Mouse (Mus musculus): ENCODE results near the gene Fam122b. TPM values are rescaled to one million over a fixed set of nuclear protein-coding genes. Genes with fewer than 3 reads are reported as not detected.

Gene Fam122b
- polyA plus RNA-seq, 1 experiment from 2014 or later = 5.3 TPM

- DNase-seq (ENCODE audit: low spot score) (no peak), ATAC-seq (replicated peaks; ENCODE audit: low FRiP score, low read depth) (no peak)
- no peaks in the 10 kb centered on the region for H3K4me1 ChIP-seq (replicated peaks; ENCODE audit: insufficient read depth, low read length)
- H3K27ac ChIP-seq = no peak overlapping the region
- 73% methylated on average over 9 of the region's 9 CpGs for WGBS
- no peaks in the 10 kb centered on the region for H3K36me3 ChIP-seq (ENCODE audit: insufficient read depth, low read length)
- H3K9me3 ChIP-seq (replicated peaks; ENCODE audit: low read length) = no peaks in the 10 kb centered on the region
- H3K4me2 ChIP-seq (ENCODE audit: low read length) = no peak overlapping the region
- H3K4me3 ChIP-seq (replicated peaks; ENCODE audit: low read depth, low read length) = no peak overlapping the region
- H3K9ac ChIP-seq (ENCODE audit: low read depth, low read length) = no peak overlapping the region
- no peak for TF ChIP-seq CTCF (IDR thresholded peaks at IDR 0.05; ENCODE audit: low read depth)
- H3K27me3 ChIP-seq (ENCODE audit: insufficient read depth, low read length) = no peaks in the 10 kb centered on the region
Observed at GRCm38 (mm10) chrX:53266186-53266585, 3.4 kb downstream of the Fam122b start.

- H3K36me3 ChIP-seq (ENCODE audit: insufficient read depth, low read length) = no peaks in the 10 kb centered on the region
- H3K4me1 ChIP-seq (replicated peaks; ENCODE audit: insufficient read depth, low read length) = no peaks in the 10 kb centered on the region
- H3K9ac ChIP-seq (ENCODE audit: low read depth, low read length) = no peak overlapping the region
- no peaks in the 10 kb centered on the region for H3K27me3 ChIP-seq (ENCODE audit: insufficient read depth, low read length)
- H3K4me3 ChIP-seq (replicated peaks; ENCODE audit: low read depth, low read length) = no peak overlapping the region
- DNase-seq (ENCODE audit: low spot score) (peak; percentile 43), ATAC-seq (replicated peaks; ENCODE audit: low FRiP score, low read depth) (no peak)
- H3K27ac ChIP-seq = no peak overlapping the region
- TF ChIP-seq CTCF (IDR thresholded peaks at IDR 0.05; ENCODE audit: low read depth) = peak; percentile 67
- H3K4me2 ChIP-seq (ENCODE audit: low read length) = no peak overlapping the region
- no peaks in the 10 kb centered on the region for H3K9me3 ChIP-seq (replicated peaks; ENCODE audit: low read length)
Observed at GRCm38 (mm10) chrX:53255195-53255594, 14.4 kb downstream of the Fam122b start.

GRCm38 (mm10) chrX:53240011-53240410 lies 29.6 kb downstream of the Fam122b start, which contains the start of gene Plac1:
TSS of gene Plac1 (minus strand) at chrX:53240111.
- TF ChIP-seq CTCF (IDR thresholded peaks at IDR 0.05; ENCODE audit: low read depth) = no peak
- H3K4me1 ChIP-seq (replicated peaks; ENCODE audit: insufficient read depth, low read length) = no peaks in the 10 kb centered on the region
- no peak within 1 kb of the TSS for H3K4me3 ChIP-seq (replicated peaks; ENCODE audit: low read depth, low read length)
- H3K27me3 ChIP-seq (ENCODE audit: insufficient read depth, low read length) = no peaks in the 10 kb centered on the region
- no peak within 1 kb of the TSS for H3K9ac ChIP-seq (ENCODE audit: low read depth, low read length)
- H3K4me2 ChIP-seq (ENCODE audit: low read length) = no peak within 1 kb of the TSS
- DNase-seq (ENCODE audit: low spot score) (no peak), ATAC-seq (replicated peaks; ENCODE audit: low FRiP score, low read depth) (no peak)
- no peak within 1 kb of the TSS for H3K27ac ChIP-seq
- no peaks in the 10 kb centered on the region for H3K9me3 ChIP-seq (replicated peaks; ENCODE audit: low read length)
- no peaks in the 10 kb centered on the region for H3K36me3 ChIP-seq (ENCODE audit: insufficient read depth, low read length)
- WGBS = 69% methylated on average over 4 of the region's 4 CpGs

- H3K36me3 ChIP-seq (ENCODE audit: insufficient read depth, low read length) = no peaks in the 10 kb centered on the region
- H3K9ac ChIP-seq (ENCODE audit: low read depth, low read length) = no peak overlapping the region
- no peaks in the 10 kb centered on the region for H3K9me3 ChIP-seq (replicated peaks; ENCODE audit: low read length)
- peak; percentile 53 for TF ChIP-seq CTCF (IDR thresholded peaks at IDR 0.05; ENCODE audit: low read depth)
- no peak overlapping the region for H3K4me2 ChIP-seq (ENCODE audit: low read length)
- ATAC-seq (replicated peaks; ENCODE audit: low FRiP score, low read depth) (no peak), DNase-seq (ENCODE audit: low spot score) (no peak)
- H3K27ac ChIP-seq = no peak overlapping the region
- no peaks in the 10 kb centered on the region for H3K4me1 ChIP-seq (replicated peaks; ENCODE audit: insufficient read depth, low read length)
- WGBS = 16% methylated on average over 2 of the region's 2 CpGs
- no peaks in the 10 kb centered on the region for H3K27me3 ChIP-seq (ENCODE audit: insufficient read depth, low read length)
- no peak overlapping the region for H3K4me3 ChIP-seq (replicated peaks; ENCODE audit: low read depth, low read length)
Observed at GRCm38 (mm10) chrX:53237971-53238370, 31.6 kb downstream of the Fam122b start.

GRCm38 (mm10) chrX:53236404-53236803 lies 33.2 kb downstream of the Fam122b start:
- DNase-seq (ENCODE audit: low spot score) (no peak), ATAC-seq (replicated peaks; ENCODE audit: low FRiP score, low read depth) (no peak)
- no peak overlapping the region for H3K27ac ChIP-seq
- WGBS = 59% methylated on average over 7 of the region's 7 CpGs
- no peak overlapping the region for H3K9ac ChIP-seq (ENCODE audit: low read depth, low read length)
- H3K4me2 ChIP-seq (ENCODE audit: low read length) = no peak overlapping the region
- no peaks in the 10 kb centered on the region for H3K4me1 ChIP-seq (replicated peaks; ENCODE audit: insufficient read depth, low read length)
- no peak for TF ChIP-seq CTCF (IDR thresholded peaks at IDR 0.05; ENCODE audit: low read depth)
- H3K27me3 ChIP-seq (ENCODE audit: insufficient read depth, low read length) = no peaks in the 10 kb centered on the region
- no peak overlapping the region for H3K4me3 ChIP-seq (replicated peaks; ENCODE audit: low read depth, low read length)
- H3K9me3 ChIP-seq (replicated peaks; ENCODE audit: low read length) = no peaks in the 10 kb centered on the region
- no peaks in the 10 kb centered on the region for H3K36me3 ChIP-seq (ENCODE audit: insufficient read depth, low read length)

- DNase-seq (ENCODE audit: low spot score) = peak; percentile 62
- H3K4me3 ChIP-seq (replicated peaks; ENCODE audit: low read depth, low read length) = no peak overlapping the region
- H3K27me3 ChIP-seq (ENCODE audit: insufficient read depth, low read length) = no peaks in the 10 kb centered on the region
- no peaks in the 10 kb centered on the region for H3K4me1 ChIP-seq (replicated peaks; ENCODE audit: insufficient read depth, low read length)
- no peak overlapping the region for H3K4me2 ChIP-seq (ENCODE audit: low read length)
- H3K9ac ChIP-seq (ENCODE audit: low read depth, low read length) = no peak overlapping the region
- no peaks in the 10 kb centered on the region for H3K9me3 ChIP-seq (replicated peaks; ENCODE audit: low read length)
- ATAC-seq (replicated peaks; ENCODE audit: low FRiP score, low read depth) = no peak
- H3K27ac ChIP-seq = no peak overlapping the region
- 34% methylated on average over 4 of the region's 4 CpGs for WGBS
- TF ChIP-seq CTCF (IDR thresholded peaks at IDR 0.05; ENCODE audit: low read depth) = peak; percentile 66
- no peaks in the 10 kb centered on the region for H3K36me3 ChIP-seq (ENCODE audit: insufficient read depth, low read length)
Observed at GRCm38 (mm10) chrX:53233689-53234088, 35.9 kb downstream of the Fam122b start.

GRCm38 (mm10) chrX:53231965-53232364 lies 37.6 kb downstream of the Fam122b start:
- Histone ChIP-seq H3K4me1 (replicated peaks; ENCODE audit: insufficient read depth, low read length) (no peaks in the 10 kb centered on the region), H3K4me2 (ENCODE audit: low read length) (peak overlapping the region; percentile 53), H3K27ac (peak overlapping the region; percentile 56), H3K9me3 (replicated peaks; ENCODE audit: low read length) (no peaks in the 10 kb centered on the region), H3K9ac (ENCODE audit: low read depth, low read length) (peak overlapping the region; percentile 40; the same call in 1 of the 2 replicates), H3K4me3 (replicated peaks; ENCODE audit: low read depth, low read length) (peak overlapping the region; percentile 17), H3K36me3 (ENCODE audit: insufficient read depth, low read length) (no peaks in the 10 kb centered on the region), H3K27me3 (ENCODE audit: insufficient read depth, low read length) (no peaks in the 10 kb centered on the region)
- DNase-seq (ENCODE audit: low spot score) (peak; percentile 42), ATAC-seq (replicated peaks; ENCODE audit: low FRiP score, low read depth) (no peak)
- no peak for TF ChIP-seq CTCF (IDR thresholded peaks at IDR 0.05; ENCODE audit: low read depth)
- 31% methylated on average over 13 of the region's 13 CpGs for WGBS
